Comparison of ENCODE assay signal across 18 mouse cellular contexts in the genomic region with DNA sequence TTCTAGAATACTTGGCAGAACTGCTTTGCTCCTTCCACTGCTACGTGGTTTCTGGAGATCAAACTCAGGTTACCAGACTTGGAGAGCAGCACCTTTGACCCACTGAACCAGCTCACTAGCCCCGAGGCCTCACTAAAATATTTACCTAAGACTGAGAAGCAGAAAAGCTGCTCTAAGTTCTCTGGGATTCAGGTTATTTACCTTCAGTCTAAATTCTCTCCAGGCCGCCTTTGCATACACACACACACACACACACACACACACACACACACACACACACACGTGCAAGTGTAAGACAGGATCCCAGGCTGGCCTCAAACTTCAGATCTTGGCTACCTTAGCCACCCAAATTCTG. TPM values are rescaled to one million over a fixed set of nuclear protein-coding genes. Genes with fewer than 3 reads are reported as not detected.
DNase-seq lines count a peak whose midpoint lies in the region; ATAC-seq and TF ChIP-seq lines count a peak whose summit lies in the region.
"Had no signal": no experiment of that assay in that cellular context is flagged by ENCODE, and none has a peak within 500 bp of the region (broad histone marks: within the 10 kb centered on the region; RNA-seq: fewer than 3 reads in every experiment).

No protein-coding gene starts in this region.

- ATAC-seq in kidney, embryonic 15.5 days (replicated peaks; ENCODE audit: low FRiP score), result no peak
- ATAC-seq in lung, postnatal 0 days, result no peak; the same call in 1 of the 2 replicates
- ATAC-seq in liver, embryonic 11.5 days (replicated peaks; ENCODE audit: low FRiP score), result no peak; the same call in 1 of the 2 replicates
- peak; percentile 43; the same call in 1 of the 2 replicates for ATAC-seq in stomach, embryonic 15.5 days (ENCODE audit: insufficient read depth, low FRiP score, low read depth)
- ATAC-seq in hindbrain, embryonic 13.5 days (ENCODE audit: low FRiP score), result no peak
- ATAC-seq: forebrain, embryonic 15.5 days had no signal

- H3K4me1 ChIP-seq in kidney, embryonic 15.5 days, result peaks cover 20% of the 10 kb centered on the region
- H3K4me1 ChIP-seq in lung, postnatal 0 days (ENCODE audit: insufficient read depth, low read depth, low read length), result no peaks in the 10 kb centered on the region
- H3K4me1 ChIP-seq in lung, adult 2 months (ENCODE audit: control insufficient read depth, insufficient read depth, low read length), result 0 out of 2 replicates have a peak, but pooled peaks cover 2% of the 10 kb centered on the region
- H3K4me1 ChIP-seq in liver, embryonic 11.5 days (replicated peaks; ENCODE audit: control insufficient read depth, insufficient read depth, low read length), result peaks cover 15% of the 10 kb centered on the region
- no peaks in the 10 kb centered on the region for H3K4me1 ChIP-seq in stomach, embryonic 15.5 days
- no peaks in the 10 kb centered on the region for H3K4me1 ChIP-seq in hindbrain, embryonic 13.5 days (replicated peaks)
- H3K4me1 ChIP-seq: forebrain, embryonic 15.5 days had no signal

- no peak overlapping the region for H3K4me2 ChIP-seq in kidney, embryonic 15.5 days
- no peak overlapping the region for H3K4me2 ChIP-seq in lung, postnatal 0 days (replicated peaks; ENCODE audit: low read depth, low read length)
- peak overlapping the region; percentile 50 for H3K4me2 ChIP-seq in liver, embryonic 11.5 days
- no peak overlapping the region for H3K4me2 ChIP-seq in stomach, embryonic 15.5 days
- H3K4me2 ChIP-seq in hindbrain, embryonic 13.5 days, result no peak overlapping the region
- H3K4me2 ChIP-seq: forebrain, embryonic 15.5 days; heart, embryonic 13.5 days had no signal

- no peak for TF ChIP-seq EP300 in lung, postnatal 0 days (IDR thresholded peaks at IDR 0.05)

- no peak overlapping the region for H3K9ac ChIP-seq in kidney, embryonic 15.5 days
- H3K9ac ChIP-seq in lung, postnatal 0 days (replicated peaks; ENCODE audit: low read depth), result no peak overlapping the region
- H3K9ac ChIP-seq in liver, embryonic 11.5 days (ENCODE audit: low read depth, low read length), result peak overlapping the region; percentile 46; the same call in 1 of the 2 replicates
- no peak overlapping the region for H3K9ac ChIP-seq in stomach, embryonic 15.5 days
- no peak overlapping the region for H3K9ac ChIP-seq in hindbrain, embryonic 13.5 days
- H3K9ac ChIP-seq: forebrain, embryonic 15.5 days; heart, embryonic 13.5 days had no signal

- no peak for TF ChIP-seq CTCF in lung, postnatal 0 days (IDR thresholded peaks at IDR 0.05)
- TF ChIP-seq CTCF in lung, adult 2 months (IDR thresholded peaks at IDR 0.05; ENCODE audit: insufficient read depth, low read length), result no peak

- H3K36me3 ChIP-seq in kidney, embryonic 15.5 days, result peaks cover 20% of the 10 kb centered on the region
- H3K36me3 ChIP-seq in lung, postnatal 0 days (ENCODE audit: insufficient read depth, low read length), result no peaks in the 10 kb centered on the region
- peaks cover 4% of the 10 kb centered on the region for H3K36me3 ChIP-seq in liver, embryonic 11.5 days (ENCODE audit: control insufficient read depth, insufficient read depth, low read length)
- peaks cover 5% of the 10 kb centered on the region; the same call in 1 of the 2 replicates for H3K36me3 ChIP-seq in stomach, embryonic 15.5 days
- H3K36me3 ChIP-seq in hindbrain, embryonic 13.5 days, result peaks cover 6% of the 10 kb centered on the region; the same call in 1 of the 2 replicates

- no peaks in the 10 kb centered on the region for H3K9me3 ChIP-seq in kidney, embryonic 15.5 days (replicated peaks)
- H3K9me3 ChIP-seq in lung, postnatal 0 days (ENCODE audit: low read length), result no peaks in the 10 kb centered on the region
- H3K9me3 ChIP-seq in liver, embryonic 11.5 days (ENCODE audit: control insufficient read depth, low read length), result no peaks in the 10 kb centered on the region
- H3K9me3 ChIP-seq in stomach, embryonic 15.5 days, result no peaks in the 10 kb centered on the region
- H3K9me3 ChIP-seq in hindbrain, embryonic 13.5 days, result no peaks in the 10 kb centered on the region
- H3K9me3 ChIP-seq: embryonic facial prominence, embryonic 10.5 days; forebrain, embryonic 15.5 days; heart, embryonic 13.5 days had no signal

- TF ChIP-seq POLR2A in lung, adult 2 months (IDR thresholded peaks at IDR 0.05; ENCODE audit: borderline replicate concordance, extremely low read depth, low read depth, low read length), result no peak

- peak overlapping the region; percentile 68 for H3K27ac ChIP-seq in kidney, embryonic 15.5 days
- peak overlapping the region; percentile 72 for H3K27ac ChIP-seq in lung, postnatal 0 days (ENCODE audit: low read length)
- H3K27ac ChIP-seq in liver, embryonic 11.5 days (ENCODE audit: low read depth, low read length), result peak overlapping the region; percentile 83
- peak overlapping the region; percentile 2; the same call in 1 of the 2 replicates for H3K27ac ChIP-seq in stomach, embryonic 15.5 days
- H3K27ac ChIP-seq in hindbrain, embryonic 13.5 days, result no peak overlapping the region
- H3K27ac ChIP-seq: embryonic facial prominence, embryonic 10.5 days; forebrain, embryonic 15.5 days; gastrocnemius, adult 2 months; heart, embryonic 13.5 days had no signal

- no peaks in the 10 kb centered on the region for H3K27me3 ChIP-seq in kidney, embryonic 15.5 days
- H3K27me3 ChIP-seq in lung, postnatal 0 days (replicated peaks; ENCODE audit: insufficient read depth, low read length), result no peaks in the 10 kb centered on the region
- H3K27me3 ChIP-seq in liver, embryonic 11.5 days (replicated peaks; ENCODE audit: control insufficient read depth, insufficient read depth, low read length), result no peaks in the 10 kb centered on the region
- no peaks in the 10 kb centered on the region for H3K27me3 ChIP-seq in stomach, embryonic 15.5 days (replicated peaks)
- H3K27me3 ChIP-seq in hindbrain, embryonic 13.5 days, result no peaks in the 10 kb centered on the region
- H3K27me3 ChIP-seq: forebrain, embryonic 15.5 days; heart, embryonic 13.5 days had no signal

- WGBS in kidney, embryonic 15.5 days, result 25% methylated on average over 4 of the region's 4 CpGs
- 30% methylated on average over 4 of the region's 4 CpGs for WGBS in lung, postnatal 0 days
- 49% methylated on average over 4 of the region's 4 CpGs for WGBS in lung, adult 2 months
- WGBS in liver, embryonic 11.5 days, result 51% methylated on average over 4 of the region's 4 CpGs
- 24% methylated on average over 4 of the region's 4 CpGs for WGBS in stomach, embryonic 15.5 days
- 80% methylated on average over 4 of the region's 4 CpGs for WGBS in hindbrain, embryonic 13.5 days

- H3K4me3 ChIP-seq in kidney, embryonic 15.5 days (replicated peaks), result no peak overlapping the region
- H3K4me3 ChIP-seq in lung, postnatal 0 days (ENCODE audit: low read depth, low read length), result no peak overlapping the region
- no peak overlapping the region for H3K4me3 ChIP-seq in lung, adult 2 months (replicated peaks; ENCODE audit: extremely low read depth, low read depth, low read length)
- H3K4me3 ChIP-seq in liver, embryonic 11.5 days (ENCODE audit: low read depth, low read length), result no peak overlapping the region
- no peak overlapping the region for H3K4me3 ChIP-seq in stomach, embryonic 15.5 days (replicated peaks)
- H3K4me3 ChIP-seq in hindbrain, embryonic 13.5 days, result no peak overlapping the region
- H3K4me3 ChIP-seq: embryonic facial prominence, embryonic 10.5 days; forebrain, embryonic 15.5 days; gastrocnemius, adult 2 months; heart, embryonic 13.5 days had no signal

- DNase-seq in kidney, adult 18-20 months, result no peak
- no peak for DNase-seq in lung, postnatal 0 days (ENCODE audit: low spot score)
- DNase-seq in lung, adult 2 months, result no peak
- DNase-seq in liver, embryonic 11.5 days (ENCODE audit: low spot score), result no peak
- DNase-seq in gastrocnemius, adult 8-10 months (ENCODE audit: low spot score in 2 of 2), result no peak
- DNase-seq: adrenal gland, postnatal 14 days; cerebellum, adult 2 months; gastrocnemius, adult 2 months; heart, adult 11 months; heart, postnatal 4 days; left cerebral cortex, postnatal 4 days; lung, postnatal 14 days had no signal

RNA-seq across cellular contexts. Expression of a gene that starts 16.2 kb away (rescaled TPM):
- 74.4 and 76.7 TPM in 2 replicates for polyA plus RNA-seq in kidney, embryonic 15.5 days (2015; fragmentation: Nextera tagmentation; extraction: Ambion mirVana)
- polyA plus RNA-seq in lung, postnatal 0 days (2015; fragmentation: Nextera tagmentation; extraction: Ambion mirVana), result 24.9 and 28.9 TPM in 2 replicates
- 6.9 and 8.3 TPM in 2 replicates for polyA plus RNA-seq in lung, adult 2 months (2012; rRNA removed)
- polyA plus RNA-seq in liver, embryonic 11.5 days (2014; fragmentation: Nextera tagmentation; extraction: Ambion mirVana), result 74.9 and 76.4 TPM in 2 replicates
- polyA plus RNA-seq in stomach, embryonic 15.5 days (2015; fragmentation: Nextera tagmentation; extraction: Ambion mirVana), result 57.1 and 58.3 TPM in 2 replicates
- polyA plus RNA-seq in hindbrain, embryonic 13.5 days (2015; fragmentation: Nextera tagmentation; extraction: Ambion mirVana), result 47.9 and 51.4 TPM in 2 replicates
- 1 to 10 TPM; 6.9 to 9.0 (median 8.2) TPM for total RNA-seq in gastrocnemius, adult 8-10 months (2022)

RNA-seq across cellular contexts. Expression of a gene that starts 31.6 kb away (rescaled TPM):
- 3.7 and 5.5 TPM in 2 replicates for polyA plus RNA-seq in kidney, embryonic 15.5 days (2015; fragmentation: Nextera tagmentation; extraction: Ambion mirVana)
- polyA plus RNA-seq in lung, postnatal 0 days (2015; fragmentation: Nextera tagmentation; extraction: Ambion mirVana), result 0.44 and 0.89 TPM in 2 replicates
- polyA plus RNA-seq in lung, adult 2 months (2012; rRNA removed), result 0.42 and 0.53 TPM in 2 replicates
- 3.5 and 5.2 TPM in 2 replicates for polyA plus RNA-seq in liver, embryonic 11.5 days (2014; fragmentation: Nextera tagmentation; extraction: Ambion mirVana)
- 3.1 and 3.3 TPM in 2 replicates for polyA plus RNA-seq in stomach, embryonic 15.5 days (2015; fragmentation: Nextera tagmentation; extraction: Ambion mirVana)
- polyA plus RNA-seq in hindbrain, embryonic 13.5 days (2015; fragmentation: Nextera tagmentation; extraction: Ambion mirVana), result 2.8 and 3.4 TPM in 2 replicates
- total RNA-seq in gastrocnemius, adult 8-10 months (2022), result 1 to 10 TPM in 1 of 4 experiments, under 1 TPM in 2, not detected in 1; 0.27 to 1.2 (median 0.86) TPM

RNA-seq across cellular contexts. Expression of a gene that starts 35.3 kb away (rescaled TPM):
- polyA plus RNA-seq in kidney, embryonic 15.5 days (2015; fragmentation: Nextera tagmentation; extraction: Ambion mirVana), result 52.3 TPM in 2 replicates
- 3.2 and 3.3 TPM in 2 replicates for polyA plus RNA-seq in lung, postnatal 0 days (2015; fragmentation: Nextera tagmentation; extraction: Ambion mirVana)
- polyA plus RNA-seq in lung, adult 2 months (2012; rRNA removed), result 0.12 and 0.14 TPM in 2 replicates
- 50.4 and 52.6 TPM in 2 replicates for polyA plus RNA-seq in liver, embryonic 11.5 days (2014; fragmentation: Nextera tagmentation; extraction: Ambion mirVana)
- polyA plus RNA-seq in stomach, embryonic 15.5 days (2015; fragmentation: Nextera tagmentation; extraction: Ambion mirVana), result 41.2 and 41.3 TPM in 2 replicates
- 10.3 and 11.5 TPM in 2 replicates for polyA plus RNA-seq in hindbrain, embryonic 13.5 days (2015; fragmentation: Nextera tagmentation; extraction: Ambion mirVana)
- not detected for total RNA-seq in gastrocnemius, adult 8-10 months (2022)
- polyA plus RNA-seq: cerebellum, adult 2 months had no signal
